Comparison of ENCODE assay signal across 26 mouse cellular contexts in genomic region chr4:140925648-140926047, GRCm38 (mm10). TPM values are rescaled to one million over a fixed set of nuclear protein-coding genes. Genes with fewer than 3 reads are reported as not detected.
DNase-seq lines count a peak whose midpoint lies in the region; ATAC-seq and TF ChIP-seq lines count a peak whose summit lies in the region.
"Had no signal": no experiment of that assay in that cellular context is flagged by ENCODE, and none has a peak within 500 bp of the region (broad histone marks: within the 10 kb centered on the region; RNA-seq: fewer than 3 reads in every experiment).

No protein-coding gene starts in this region.

- H3K27ac ChIP-seq in heart, embryonic 11.5 days (ENCODE audit: low read depth, low read length), result peak overlapping the region; percentile 87
- H3K27ac ChIP-seq in heart, embryonic 16.5 days (ENCODE audit: low read length), result peak overlapping the region; percentile 60
- peak overlapping the region; percentile 19; the same call in 1 of the 2 replicates for H3K27ac ChIP-seq in embryonic facial prominence, embryonic 10.5 days (replicated peaks)
- no peak overlapping the region for H3K27ac ChIP-seq in limb, embryonic 14.5 days (replicated peaks; ENCODE audit: low read depth, low read length)
- H3K27ac ChIP-seq in midbrain, embryonic 14.5 days (replicated peaks; ENCODE audit: low read depth, low read length), result no peak overlapping the region
- H3K27ac ChIP-seq: embryonic facial prominence, embryonic 13.5 days; forebrain, embryonic 10.5 days; forebrain, embryonic 15.5 days; intestine, embryonic 15.5 days; limb, embryonic 15.5 days; liver, embryonic 13.5 days; neural tube, embryonic 13.5 days had no signal

- WGBS in heart, embryonic 11.5 days (ENCODE audit: insufficient replicate concordance), result 25% methylated on average over 8 of the region's 8 CpGs
- 18% methylated on average over 8 of the region's 8 CpGs for WGBS in heart, embryonic 16.5 days
- WGBS in embryonic facial prominence, embryonic 10.5 days, result 72% methylated on average over 8 of the region's 8 CpGs
- 41% methylated on average over 8 of the region's 8 CpGs for WGBS in limb, embryonic 14.5 days
- 79% methylated on average over 8 of the region's 8 CpGs for WGBS in midbrain, embryonic 14.5 days

- H3K9me3 ChIP-seq in heart, embryonic 11.5 days (replicated peaks; ENCODE audit: control insufficient read depth, low read length), result no peaks in the 10 kb centered on the region
- no peaks in the 10 kb centered on the region for H3K9me3 ChIP-seq in heart, embryonic 16.5 days (replicated peaks; ENCODE audit: control insufficient read depth, low read length)
- H3K9me3 ChIP-seq in embryonic facial prominence, embryonic 10.5 days, result no peaks in the 10 kb centered on the region
- H3K9me3 ChIP-seq in limb, embryonic 14.5 days (ENCODE audit: control insufficient read depth, low read length), result no peaks in the 10 kb centered on the region
- H3K9me3 ChIP-seq in midbrain, embryonic 14.5 days (ENCODE audit: control insufficient read depth, low read length), result no peaks in the 10 kb centered on the region
- H3K9me3 ChIP-seq: embryonic facial prominence, embryonic 13.5 days; forebrain, embryonic 10.5 days; forebrain, embryonic 15.5 days; intestine, embryonic 15.5 days; limb, embryonic 15.5 days; liver, embryonic 13.5 days; neural tube, embryonic 13.5 days had no signal

- H3K4me3 ChIP-seq in heart, embryonic 11.5 days (ENCODE audit: low read depth, low read length), result no peak overlapping the region
- H3K4me3 ChIP-seq in heart, embryonic 16.5 days (ENCODE audit: low read length), result no peak overlapping the region
- no peak overlapping the region for H3K4me3 ChIP-seq in embryonic facial prominence, embryonic 10.5 days
- no peak overlapping the region for H3K4me3 ChIP-seq in limb, embryonic 14.5 days (replicated peaks; ENCODE audit: low read length)
- H3K4me3 ChIP-seq in midbrain, embryonic 14.5 days (replicated peaks; ENCODE audit: low read depth, low read length), result no peak overlapping the region
- H3K4me3 ChIP-seq: embryonic facial prominence, embryonic 13.5 days; forebrain, embryonic 10.5 days; forebrain, embryonic 15.5 days; intestine, embryonic 15.5 days; limb, embryonic 15.5 days; liver, embryonic 13.5 days; neural tube, embryonic 13.5 days had no signal

- no peaks in the 10 kb centered on the region for H3K27me3 ChIP-seq in heart, embryonic 11.5 days (ENCODE audit: control insufficient read depth, insufficient read depth, low read length)
- no peaks in the 10 kb centered on the region for H3K27me3 ChIP-seq in heart, embryonic 16.5 days (ENCODE audit: control insufficient read depth, insufficient read depth, low read length)
- peaks cover 3% of the 10 kb centered on the region; the same call in 1 of the 2 replicates for H3K27me3 ChIP-seq in embryonic facial prominence, embryonic 10.5 days (replicated peaks; ENCODE audit: low read depth, poor library complexity, severe bottlenecking)
- no peaks in the 10 kb centered on the region for H3K27me3 ChIP-seq in limb, embryonic 14.5 days (ENCODE audit: control insufficient read depth, insufficient read depth, low read length)
- H3K27me3 ChIP-seq in midbrain, embryonic 14.5 days (ENCODE audit: control insufficient read depth, insufficient read depth, low read length), result no peaks in the 10 kb centered on the region
- H3K27me3 ChIP-seq: forebrain, embryonic 15.5 days; intestine, embryonic 15.5 days; liver, embryonic 13.5 days had no signal

- DNase-seq in heart, adult 9 months (ENCODE audit: low spot score in 2 of 2), result no peak
- DNase-seq in heart, adult 11 months, result no peak
- no peak for DNase-seq in embryonic facial prominence, embryonic 10.5 days (ENCODE audit: low spot score)
- DNase-seq in limb, embryonic 14.5 days (ENCODE audit: low spot score), result peak; percentile 20
- no peak for DNase-seq in midbrain, embryonic 14.5 days
- DNase-seq: adrenal gland, postnatal 25 days; cerebellum, adult 11-12 months; cerebellum, adult 9-11 months; embryo, embryonic 11 days; kidney, adult 2 months; kidney, postnatal 36 days; liver, embryonic 13.5 days; lung, adult 18-20 months; lung, postnatal 10 days; thymus, postnatal 4 days had no signal

- peak overlapping the region; percentile 19; the same call in 1 of the 2 replicates for H3K4me2 ChIP-seq in heart, embryonic 11.5 days
- 0 out of 2 replicates have a peak overlapping the region, but pooled peaks have one; percentile 8 for H3K4me2 ChIP-seq in heart, embryonic 16.5 days (ENCODE audit: low read depth, low read length)
- no peak overlapping the region for H3K4me2 ChIP-seq in limb, embryonic 14.5 days (replicated peaks; ENCODE audit: low read depth, low read length, severe bottlenecking)
- H3K4me2 ChIP-seq in midbrain, embryonic 14.5 days (ENCODE audit: low read length), result no peak overlapping the region
- H3K4me2 ChIP-seq: embryonic facial prominence, embryonic 13.5 days; forebrain, embryonic 15.5 days; intestine, embryonic 15.5 days; limb, embryonic 15.5 days; liver, embryonic 13.5 days; midbrain, embryonic 11.5 days; neural tube, embryonic 13.5 days had no signal

- peaks cover 49% of the 10 kb centered on the region for H3K4me1 ChIP-seq in heart, embryonic 11.5 days (ENCODE audit: control insufficient read depth, insufficient read depth, low read length)
- H3K4me1 ChIP-seq in heart, embryonic 16.5 days (ENCODE audit: control insufficient read depth, insufficient read depth, low read length), result peaks cover 16% of the 10 kb centered on the region
- H3K4me1 ChIP-seq in embryonic facial prominence, embryonic 10.5 days, result peaks cover 47% of the 10 kb centered on the region
- H3K4me1 ChIP-seq in limb, embryonic 14.5 days (ENCODE audit: control insufficient read depth, insufficient read depth, low read length), result no peaks in the 10 kb centered on the region
- H3K4me1 ChIP-seq in midbrain, embryonic 14.5 days (ENCODE audit: control insufficient read depth, insufficient read depth, low read length), result no peaks in the 10 kb centered on the region

- TF ChIP-seq POLR2A in limb, embryonic 14.5 days (IDR thresholded peaks at IDR 0.05; ENCODE audit: borderline replicate concordance, extremely low read depth, insufficient read depth, insufficient read length), result no peak

- no peaks in the 10 kb centered on the region for H3K36me3 ChIP-seq in heart, embryonic 11.5 days (ENCODE audit: control insufficient read depth, insufficient read depth, low read length)
- no peaks in the 10 kb centered on the region for H3K36me3 ChIP-seq in heart, embryonic 16.5 days (ENCODE audit: control insufficient read depth, insufficient read depth)
- no peaks in the 10 kb centered on the region for H3K36me3 ChIP-seq in embryonic facial prominence, embryonic 10.5 days (replicated peaks)
- H3K36me3 ChIP-seq in limb, embryonic 14.5 days (ENCODE audit: control insufficient read depth, insufficient read depth, low read length), result no peaks in the 10 kb centered on the region
- H3K36me3 ChIP-seq in midbrain, embryonic 14.5 days (ENCODE audit: control insufficient read depth, insufficient read depth, low read length), result no peaks in the 10 kb centered on the region
- H3K36me3 ChIP-seq: embryonic facial prominence, embryonic 13.5 days; forebrain, embryonic 10.5 days; forebrain, embryonic 15.5 days; intestine, embryonic 15.5 days; limb, embryonic 15.5 days; liver, embryonic 13.5 days; neural tube, embryonic 13.5 days had no signal

- ATAC-seq in heart, embryonic 11.5 days (replicated peaks; ENCODE audit: insufficient number of reproducible peaks, low FRiP score, low TSS enrichment), result peak; percentile 47; the same call in 1 of the 2 replicates
- peak; percentile 37; the same call in 1 of the 2 replicates for ATAC-seq in heart, embryonic 16.5 days (replicated peaks; ENCODE audit: extremely low read depth, insufficient read depth, low FRiP score)
- no peak for ATAC-seq in limb, embryonic 14.5 days (ENCODE audit: low FRiP score, low read depth)
- no peak for ATAC-seq in inflammation-experienced regulatory T-cells, adult 6 months
- ATAC-seq in midbrain, embryonic 14.5 days (ENCODE audit: low FRiP score, low TSS enrichment), result no peak
- ATAC-seq: forebrain, embryonic 15.5 days; hindbrain, embryonic 16.5 days; intestine, embryonic 15.5 days had no signal

- H3K9ac ChIP-seq in heart, embryonic 11.5 days (ENCODE audit: low read depth, low read length), result peak overlapping the region; percentile 60
- H3K9ac ChIP-seq in heart, embryonic 16.5 days (ENCODE audit: low read length), result no peak overlapping the region
- no peak overlapping the region for H3K9ac ChIP-seq in limb, embryonic 14.5 days (ENCODE audit: low read depth, low read length, severe bottlenecking)
- no peak overlapping the region for H3K9ac ChIP-seq in midbrain, embryonic 14.5 days (replicated peaks; ENCODE audit: low read length)
- H3K9ac ChIP-seq: embryonic facial prominence, embryonic 13.5 days; forebrain, embryonic 15.5 days; intestine, embryonic 15.5 days; limb, embryonic 15.5 days; liver, embryonic 13.5 days; neural tube, embryonic 13.5 days had no signal

RNA-seq across cellular contexts. Expression of gene Padi2, which starts 19.5 kb away (rescaled TPM):
- 3.8 and 5.9 TPM in 2 replicates for polyA plus RNA-seq in heart, embryonic 11.5 days (2014; fragmentation: Nextera tagmentation; extraction: Ambion mirVana)
- polyA plus RNA-seq in heart, embryonic 16.5 days (2015; fragmentation: Nextera tagmentation; extraction: Ambion mirVana), result 2.1 and 2.6 TPM in 2 replicates
- 0.97 and 1.6 TPM in 2 replicates for polyA plus RNA-seq in embryonic facial prominence, embryonic 10.5 days (2016; fragmentation: Nextera tagmentation; extraction: Ambion mirVana)
- polyA plus RNA-seq in limb, embryonic 14.5 days (2012; rRNA removed), result 1.3 and 1.9 TPM in 2 replicates
- polyA plus RNA-seq in limb, embryonic 14.5 days (2014; fragmentation: Nextera tagmentation; extraction: Ambion mirVana), result 1.3 and 1.9 TPM in 2 replicates
- polyA plus RNA-seq in inflammation-experienced regulatory T-cells, adult 6 months (2017; shearing (Covaris generic)), result 10 to 100 TPM in 1 of 3 experiments, 1 to 10 TPM in 2; 7.9 to 20.2 (median 9.7) TPM
- 1.1 and 1.7 TPM in 2 replicates for polyA plus RNA-seq in midbrain, embryonic 14.5 days (2014; fragmentation: Nextera tagmentation; extraction: Ambion mirVana)

RNA-seq across cellular contexts. Expression of gene Sdhb, which starts 35.4 kb away (rescaled TPM):
- 760 and 778 TPM in 2 replicates for polyA plus RNA-seq in heart, embryonic 11.5 days (2014; fragmentation: Nextera tagmentation; extraction: Ambion mirVana)
- 1,158 and 1,167 TPM in 2 replicates for polyA plus RNA-seq in heart, embryonic 16.5 days (2015; fragmentation: Nextera tagmentation; extraction: Ambion mirVana)
- polyA plus RNA-seq in embryonic facial prominence, embryonic 10.5 days (2016; fragmentation: Nextera tagmentation; extraction: Ambion mirVana), result 432 and 438 TPM in 2 replicates
- polyA plus RNA-seq in limb, embryonic 14.5 days (2012; rRNA removed), result 156 and 175 TPM in 2 replicates
- polyA plus RNA-seq in limb, embryonic 14.5 days (2014; fragmentation: Nextera tagmentation; extraction: Ambion mirVana), result 380 and 381 TPM in 2 replicates
- 100 to 1,000 TPM; 275 to 381 (median 276) TPM for polyA plus RNA-seq in inflammation-experienced regulatory T-cells, adult 6 months (2017; shearing (Covaris generic))
- 456 and 524 TPM in 2 replicates for polyA plus RNA-seq in midbrain, embryonic 14.5 days (2014; fragmentation: Nextera tagmentation; extraction: Ambion mirVana)

Comparison
In these comparisons a context has a peak if more than half of its experiments do, and no peak if none do; other contexts are left out.
1. ATAC-seq: peak in heart, embryonic 11.5 days (single experiment) and heart, embryonic 16.5 days (single experiment); none in limb, embryonic 14.5 days (single experiment), inflammation-experienced regulatory T-cells, adult 6 months (single experiment) and midbrain, embryonic 14.5 days (single experiment).
2. H3K27ac ChIP-seq: peak in heart, embryonic 11.5 days (single experiment), heart, embryonic 16.5 days (single experiment) and embryonic facial prominence, embryonic 10.5 days (single experiment); none in limb, embryonic 14.5 days (single experiment) and midbrain, embryonic 14.5 days (single experiment).
3. H3K4me2 ChIP-seq: peak in heart, embryonic 11.5 days (single experiment) and heart, embryonic 16.5 days (single experiment); none in limb, embryonic 14.5 days (single experiment) and midbrain, embryonic 14.5 days (single experiment).